Mouse (Mus musculus) liver, embryonic 13.5 days (tissue): ENCODE data around the gene Rbm33. TPM values are rescaled to one million over a fixed set of nuclear protein-coding genes. Genes with fewer than 3 reads are reported as not detected.

ENCODE experiments used
- ATAC-seq: fragments of 200-750 bp; cut with Nextera tagmentation; 2 replicates; pipeline ENCODE4 v1.8.0; 2017; ENCODE audit warnings: low read depth, mild to moderate bottlenecking, moderate number of reproducible peaks, moderate library complexity
- DNase-seq: peaks from one replicate; pipeline ENCODE4 v3.0.0; 2022
- H3K27ac ChIP-seq: fragments of 300-500 bp; sonication (generic); 2 replicates; pipeline ENCODE4 v1.5.1; 2015; ENCODE audit warnings: moderate library complexity, mild to moderate bottlenecking, inconsistent platforms
- H3K27me3 ChIP-seq: fragments of 300-500 bp; sonication (generic); 2 replicates; pipeline ENCODE4 v1.6.1; 2015; ENCODE audit warnings: mild to moderate bottlenecking, inconsistent platforms
- H3K36me3 ChIP-seq: fragments of 300-500 bp; sonication (generic); 2 replicates; pipeline ENCODE4 v1.6.1; 2015; ENCODE audit warnings: mild to moderate bottlenecking, inconsistent platforms
- H3K4me1 ChIP-seq: fragments of 300-500 bp; sonication (generic); replicated peaks from 2 replicates; pipeline ENCODE4 v1.6.1; 2015; ENCODE audit warnings: inconsistent platforms
- H3K4me2 ChIP-seq: fragments of 300-500 bp; sonication (generic); 2 replicates; pipeline ENCODE4 v1.6.1; 2015; ENCODE audit warnings: inconsistent platforms, mild to moderate bottlenecking, moderate library complexity
- H3K4me3 ChIP-seq: fragments of 300-500 bp; sonication (generic); replicated peaks from 2 replicates; pipeline ENCODE4 v1.5.1; 2015; ENCODE audit warnings: mild to moderate bottlenecking, inconsistent platforms
- H3K9ac ChIP-seq: fragments of 300-500 bp; sonication (generic); 2 replicates; pipeline ENCODE4 v1.6.1; 2015; ENCODE audit warnings: mild to moderate bottlenecking, inconsistent platforms
- H3K9me3 ChIP-seq: fragments of 300-500 bp; sonication (generic); replicated peaks from 2 replicates; pipeline ENCODE4 v1.6.1; 2016; ENCODE audit warnings: inconsistent platforms
- WGBS: fragments of 180-500 bp; shearing (Covaris S2); methylation state at CpG from one replicate; pipeline ENCODE4 v1.1.7; 2015; ENCODE audit not compliant: insufficient replicate concordance; 5-methylcytosine and 5-hydroxymethylcytosine counted together
- polyA plus RNA-seq: library from polyadenylated mRNA; unstranded; fragments of >200 nt; fragmentation: Nextera tagmentation; extraction: Ambion mirVana; gene quantifications from 2 replicates; pipeline ENCODE4 v1.2.1, GENCODE M21; 2015

Rbm33 gene
- polyA plus RNA-seq = 5.7 and 7.3 TPM in 2 replicates

- Histone ChIP-seq H3K9ac (peak within 1 kb of the TSS; percentile 100), H3K4me1 (peaks cover 44% of the 10 kb centered on the region), H3K27me3 (no peaks in the 10 kb centered on the region), H3K27ac (peak within 1 kb of the TSS; percentile 97), H3K36me3 (no peaks in the 10 kb centered on the region), H3K4me2 (peak within 1 kb of the TSS; percentile 76), H3K4me3 (peak within 1 kb of the TSS; percentile 97), H3K9me3 (no peaks in the 10 kb centered on the region)
- DNase-seq (peak; percentile 78), ATAC-seq (peak; percentile 90)
- WGBS = under 1% methylated on average over 76 of the region's 76 CpGs
Observed at GRCm38 (mm10) chr5:28316722-28317245, at the start of gene Rbm33. Gene Rbm33 (plus strand): TSS chr5:28317121.

- Histone ChIP-seq H3K4me1 (peaks cover 19% of the 10 kb centered on the region), H3K27me3 (no peaks in the 10 kb centered on the region), H3K4me2 (no peak overlapping the region), H3K27ac (no peak overlapping the region), H3K9me3 (no peaks in the 10 kb centered on the region), H3K4me3 (no peak overlapping the region), H3K36me3 (no peaks in the 10 kb centered on the region), H3K9ac (no peak overlapping the region)
- DNase-seq (no peak), ATAC-seq (no peak)
- WGBS = 41% methylated on average over 2 of the region's 2 CpGs
Observed at GRCm38 (mm10) chr5:28267576-28267975, 49.3 kb upstream of the Rbm33 start.

- H3K9ac ChIP-seq = peak overlapping the region; percentile 4; the same call in 1 of the 2 replicates
- ATAC-seq (peak; percentile 96), DNase-seq (peak; percentile 46)
- peaks cover 19% of the 10 kb centered on the region for H3K4me1 ChIP-seq
- no peaks in the 10 kb centered on the region; the same call in 1 of the 2 replicates for H3K27me3 ChIP-seq
- no peak overlapping the region for H3K4me3 ChIP-seq
- peak overlapping the region; percentile 47 for H3K4me2 ChIP-seq
- H3K27ac ChIP-seq = peak overlapping the region; percentile 47
- H3K9me3 ChIP-seq = no peaks in the 10 kb centered on the region
- 6% methylated on average over 6 of the region's 6 CpGs for WGBS
- no peaks in the 10 kb centered on the region for H3K36me3 ChIP-seq
Observed at GRCm38 (mm10) chr5:28269469-28269991, 47.4 kb upstream of the Rbm33 start.

GRCm38 (mm10) chr5:28272836-28273235 lies 44.1 kb upstream of the Rbm33 start:
- DNase-seq (no peak), ATAC-seq (no peak)
- H3K36me3 ChIP-seq = no peaks in the 10 kb centered on the region
- no peak overlapping the region for H3K9ac ChIP-seq
- 55% methylated on average over 2 of the region's 2 CpGs for WGBS
- no peaks in the 10 kb centered on the region; the same call in 1 of the 2 replicates for H3K27me3 ChIP-seq
- no peak overlapping the region for H3K27ac ChIP-seq
- no peaks in the 10 kb centered on the region for H3K9me3 ChIP-seq
- H3K4me3 ChIP-seq = no peak overlapping the region
- peaks cover 19% of the 10 kb centered on the region for H3K4me1 ChIP-seq
- no peak overlapping the region for H3K4me2 ChIP-seq

- H3K36me3 ChIP-seq = no peaks in the 10 kb centered on the region
- H3K9ac ChIP-seq = no peak overlapping the region
- no peak overlapping the region for H3K27ac ChIP-seq
- ATAC-seq = no peak
- no peaks in the 10 kb centered on the region for H3K4me1 ChIP-seq
- no peak for DNase-seq
- 40% methylated on average over 2 of the region's 2 CpGs for WGBS
- no peaks in the 10 kb centered on the region for H3K9me3 ChIP-seq
- H3K27me3 ChIP-seq = no peaks in the 10 kb centered on the region; the same call in 1 of the 2 replicates
- H3K4me3 ChIP-seq = no peak overlapping the region
- H3K4me2 ChIP-seq = no peak overlapping the region
Observed at GRCm38 (mm10) chr5:28277279-28277678, 39.6 kb upstream of the Rbm33 start.

- H3K27me3 ChIP-seq = no peaks in the 10 kb centered on the region
- no peak overlapping the region for H3K27ac ChIP-seq
- DNase-seq (no peak), ATAC-seq (no peak)
- H3K9ac ChIP-seq = no peak overlapping the region
- H3K4me3 ChIP-seq = no peak overlapping the region
- no peak overlapping the region for H3K4me2 ChIP-seq
- no peaks in the 10 kb centered on the region for H3K36me3 ChIP-seq
- H3K9me3 ChIP-seq = no peaks in the 10 kb centered on the region
- H3K4me1 ChIP-seq = 0 out of 2 replicates have a peak, but pooled peaks cover 3% of the 10 kb centered on the region
- WGBS = 40% methylated on average over 3 of the region's 3 CpGs
Observed at GRCm38 (mm10) chr5:28289111-28289510, 27.8 kb upstream of the Rbm33 start.

- Histone ChIP-seq H3K4me2 (no peak overlapping the region), H3K27ac (no peak overlapping the region), H3K4me1 (0 out of 2 replicates have a peak, but pooled peaks cover 3% of the 10 kb centered on the region), H3K27me3 (no peaks in the 10 kb centered on the region), H3K36me3 (no peaks in the 10 kb centered on the region), H3K9ac (no peak overlapping the region), H3K4me3 (no peak overlapping the region), H3K9me3 (no peaks in the 10 kb centered on the region)
- ATAC-seq (no peak), DNase-seq (no peak)
- 25% methylated on average over 1 of the region's 1 CpGs for WGBS
Observed at GRCm38 (mm10) chr5:28290630-28291029, 26.3 kb upstream of the Rbm33 start.

- no peak for DNase-seq
- Histone ChIP-seq H3K4me1 (0 out of 2 replicates have a peak, but pooled peaks cover 3% of the 10 kb centered on the region), H3K36me3 (no peaks in the 10 kb centered on the region), H3K4me2 (no peak overlapping the region), H3K9ac (no peak overlapping the region), H3K27me3 (no peaks in the 10 kb centered on the region), H3K27ac (no peak overlapping the region), H3K9me3 (no peaks in the 10 kb centered on the region), H3K4me3 (no peak overlapping the region)
- no peak for ATAC-seq
- 51% methylated on average over 5 of the region's 5 CpGs for WGBS
Observed at GRCm38 (mm10) chr5:28291118-28291850, 25.6 kb upstream of the Rbm33 start.

- ATAC-seq = no peak
- Histone ChIP-seq H3K4me2 (no peak overlapping the region), H3K27me3 (no peaks in the 10 kb centered on the region), H3K27ac (no peak overlapping the region), H3K9ac (no peak overlapping the region), H3K9me3 (no peaks in the 10 kb centered on the region), H3K4me3 (no peak overlapping the region), H3K36me3 (no peaks in the 10 kb centered on the region), H3K4me1 (0 out of 2 replicates have a peak, but pooled peaks cover 3% of the 10 kb centered on the region)
- WGBS = 33% methylated on average over 3 of the region's 3 CpGs
- no peak for DNase-seq
Observed at GRCm38 (mm10) chr5:28292281-28292680, 24.6 kb upstream of the Rbm33 start.

GRCm38 (mm10) chr5:28293990-28294389 lies 22.9 kb upstream of the Rbm33 start:
- H3K27me3 ChIP-seq = no peaks in the 10 kb centered on the region
- H3K9ac ChIP-seq = no peak overlapping the region
- 0 out of 2 replicates have a peak, but pooled peaks cover 3% of the 10 kb centered on the region for H3K4me1 ChIP-seq
- H3K4me2 ChIP-seq = no peak overlapping the region
- no peak overlapping the region for H3K27ac ChIP-seq
- 3% methylated on average over 6 of the region's 6 CpGs for WGBS
- no peak overlapping the region for H3K4me3 ChIP-seq
- DNase-seq (peak; percentile 62), ATAC-seq (no peak)
- no peaks in the 10 kb centered on the region for H3K36me3 ChIP-seq
- H3K9me3 ChIP-seq = no peaks in the 10 kb centered on the region

- H3K36me3 ChIP-seq = no peaks in the 10 kb centered on the region
- no peak overlapping the region for H3K27ac ChIP-seq
- H3K4me1 ChIP-seq = no peaks in the 10 kb centered on the region
- no peak for ATAC-seq
- H3K4me2 ChIP-seq = no peak overlapping the region
- no peaks in the 10 kb centered on the region for H3K27me3 ChIP-seq
- 15% methylated on average over 5 of the region's 5 CpGs for WGBS
- no peak for DNase-seq
- no peak overlapping the region for H3K9ac ChIP-seq
- no peak overlapping the region for H3K4me3 ChIP-seq
- H3K9me3 ChIP-seq = no peaks in the 10 kb centered on the region
Observed at GRCm38 (mm10) chr5:28298161-28298560, 18.8 kb upstream of the Rbm33 start.
